Mouse (Mus musculus): ENCODE results near the gene Duoxa2.

DNA sequence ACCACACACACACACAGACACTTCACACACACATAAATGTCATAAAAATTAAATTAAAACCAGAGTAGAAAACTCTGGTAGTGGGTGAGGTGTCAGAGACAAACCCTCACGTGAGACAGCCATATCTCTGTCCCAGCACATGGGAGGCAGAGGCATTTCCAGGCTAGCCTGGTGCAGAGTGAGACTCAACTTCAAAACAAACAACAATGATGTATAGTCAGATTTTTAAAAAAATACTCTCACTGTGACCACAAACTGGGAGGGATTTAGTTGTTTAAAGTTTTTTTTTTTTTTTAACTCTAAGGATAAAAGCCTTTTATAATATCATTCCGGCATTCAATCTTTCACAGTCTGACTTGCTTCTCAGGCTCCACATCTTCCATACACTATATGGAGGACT lies 26.7 kb downstream of the Duoxa2 start:
- TF ChIP-seq CTCF (IDR thresholded peaks at IDR 0.05; ENCODE audit: low read depth) (no peak), EP300 (IDR thresholded peaks at IDR 0.05; ENCODE audit: low read depth) (no peak)

Data from heart, postnatal 0 days (tissue).